Mouse (Mus musculus) ES-E14 (cell line): ENCODE results near the gene Fez2. TPM values are rescaled to one million over a fixed set of nuclear protein-coding genes. Genes with fewer than 3 reads are reported as not detected.

Experiments used
- DNase-seq: peaks from one replicate; pipeline ENCODE4 v3.0.0-alpha.2; 2013; ENCODE audit warnings: low read depth, low spot score
- H3K27ac ChIP-seq: 2 replicates; pipeline ENCODE4 v1.5.1; 2012; ENCODE audit warnings: low read depth, mild to moderate bottlenecking, low read length, moderate library complexity, mixed read lengths; ENCODE audit not compliant: poor library complexity, insufficient read depth, severe bottlenecking
- H3K36me3 ChIP-seq: 2 replicates; pipeline ENCODE4 v1.6.1; 2012; ENCODE audit warnings: mild to moderate bottlenecking, low read length, moderate library complexity, mixed read lengths; ENCODE audit not compliant: control insufficient read depth, poor library complexity, insufficient read depth, severe bottlenecking
- H3K4me1 ChIP-seq, 2 experiments: fragments of 150-350 bp in 1 of 2; sonication (generic) in 1 of 2; 2 replicates each; pipeline ENCODE4 v1.6.1; 2012; ENCODE audit warnings: low read length in 2 of 2, mild to moderate bottlenecking in 1 of 2, mixed read lengths in 1 of 2; ENCODE audit not compliant: control insufficient read depth in 2 of 2, insufficient read depth in 2 of 2, poor library complexity in 1 of 2
- H3K4me3 ChIP-seq, 2 experiments: fragments of 150-350 bp in 1 of 2; sonication (generic) in 1 of 2; 2 replicates each; pipeline ENCODE4 v1.5.1; 2012; ENCODE audit warnings: low read length in 2 of 2, low read depth in 1 of 2, mild to moderate bottlenecking in 1 of 2, mixed read lengths in 1 of 2; ENCODE audit not compliant: insufficient read depth in 1 of 2, poor library complexity in 1 of 2, severe bottlenecking in 1 of 2
- H3K9ac ChIP-seq: 2 replicates; pipeline ENCODE4 v1.6.1; 2012; ENCODE audit warnings: low read depth, mild to moderate bottlenecking, low read length, mixed read lengths; ENCODE audit not compliant: poor library complexity, insufficient read depth, severe bottlenecking
- H3K9me3 ChIP-seq: fragments of 150-350 bp; sonication (generic); 2 replicates; pipeline ENCODE4 v1.6.1; 2012; ENCODE audit warnings: low read depth, mild to moderate bottlenecking, low read length; ENCODE audit not compliant: control insufficient read depth, insufficient read depth
- CHD2 ChIP-seq: IDR thresholded peaks from 2 replicates; pipeline ENCODE4 v1.6.1; 2014; ENCODE audit warnings: mild to moderate bottlenecking, low read depth, low read length, inconsistent platforms
- HCFC1 ChIP-seq: IDR thresholded peaks from 2 replicates; pipeline ENCODE4 v1.6.1; 2012; ENCODE audit warnings: low read length, inconsistent platforms, borderline replicate concordance; ENCODE audit not compliant: insufficient read depth
- MAFK ChIP-seq: IDR thresholded peaks from 2 replicates; pipeline ENCODE4 v1.6.1; 2014; ENCODE audit warnings: mild to moderate bottlenecking, low read depth, low read length, inconsistent platforms; ENCODE audit not compliant: insufficient read depth
- ZC3H11A ChIP-seq: IDR thresholded peaks from 2 replicates; pipeline ENCODE4 v1.6.1; 2012; ENCODE audit warnings: low read depth, mild to moderate bottlenecking, inconsistent platforms, low read length, borderline replicate concordance
- ZNF384 ChIP-seq: IDR thresholded peaks from 2 replicates; pipeline ENCODE4 v1.6.1; 2012; ENCODE audit warnings: low read depth, low read length, inconsistent platforms
- in situ Hi-C, 2 experiments: fragments of 600-800 bp; cut with MboI; formaldehyde crosslinking; loops; one replicate each; pipeline ENCODE4 v1.15.1; 2025; ENCODE audit warnings: low sequenced_read_pairs in 2 of 2, inconsistent platforms in 1 of 2; ENCODE audit not compliant: unreplicated experiment in 2 of 2
- total RNA-seq: library from RNA; depleted of rRNA; stranded (reverse); fragments of 300-350 nt; gene quantifications from 2 replicates; pipeline ENCODE4 v1.2.3, GENCODE M21; 2012

Fez2 gene
- total RNA-seq, 1 experiment, result 38.2 TPM

DNA sequence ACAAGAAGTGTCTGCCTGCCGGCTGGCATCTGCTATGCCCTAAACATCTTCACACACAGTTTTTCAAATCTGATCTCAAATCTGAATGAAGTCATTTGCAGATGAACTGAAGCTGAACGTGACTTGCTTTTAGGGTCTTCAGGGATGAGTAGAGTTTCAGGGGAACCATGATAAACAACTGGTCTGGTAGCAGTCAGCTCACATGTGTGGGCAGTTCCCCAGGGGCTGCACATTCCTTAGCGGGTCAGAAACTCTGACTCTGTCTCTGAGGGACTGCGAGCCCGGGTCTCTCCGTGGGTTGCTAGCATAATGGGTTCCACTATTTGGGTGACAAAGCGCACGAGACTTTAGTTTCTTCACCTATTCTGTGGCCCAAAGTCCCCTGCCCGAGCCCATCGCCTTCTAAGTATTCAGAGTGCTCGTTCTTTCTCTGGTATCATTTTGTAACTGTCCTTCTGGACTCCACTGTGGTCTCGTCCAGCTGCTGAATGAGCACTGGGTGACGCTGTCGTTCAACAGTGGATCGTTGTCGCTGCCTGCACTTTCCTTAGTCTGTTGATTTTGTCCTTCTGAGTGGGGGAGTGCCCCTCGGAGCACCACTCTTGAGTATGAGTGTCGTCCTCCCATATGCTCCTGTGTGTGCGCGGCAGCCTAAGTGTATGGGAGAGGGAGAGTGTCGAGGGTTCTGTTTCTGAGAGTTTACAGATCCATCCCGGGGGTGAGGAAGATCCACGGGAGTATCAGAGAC, 53.2 kb downstream of the Fez2 start:
- Histone ChIP-seq H3K36me3 (no peaks in the 10 kb centered on the region), H3K9me3 (no peaks in the 10 kb centered on the region), H3K27ac (no peak overlapping the region), H3K4me1 (no peaks in the 10 kb centered on the region), H3K9ac (no peak overlapping the region), H3K4me3 (no peak overlapping the region)
- in situ Hi-C loops, result no loop called here
- TF ChIP-seq MAFK, result no peak
- TF ChIP-seq HCFC1, result no peak
- TF ChIP-seq ZNF384, result no peak
- TF ChIP-seq CHD2, result no peak
- TF ChIP-seq ZC3H11A, result no peak
- no peak for DNase-seq

DNA sequence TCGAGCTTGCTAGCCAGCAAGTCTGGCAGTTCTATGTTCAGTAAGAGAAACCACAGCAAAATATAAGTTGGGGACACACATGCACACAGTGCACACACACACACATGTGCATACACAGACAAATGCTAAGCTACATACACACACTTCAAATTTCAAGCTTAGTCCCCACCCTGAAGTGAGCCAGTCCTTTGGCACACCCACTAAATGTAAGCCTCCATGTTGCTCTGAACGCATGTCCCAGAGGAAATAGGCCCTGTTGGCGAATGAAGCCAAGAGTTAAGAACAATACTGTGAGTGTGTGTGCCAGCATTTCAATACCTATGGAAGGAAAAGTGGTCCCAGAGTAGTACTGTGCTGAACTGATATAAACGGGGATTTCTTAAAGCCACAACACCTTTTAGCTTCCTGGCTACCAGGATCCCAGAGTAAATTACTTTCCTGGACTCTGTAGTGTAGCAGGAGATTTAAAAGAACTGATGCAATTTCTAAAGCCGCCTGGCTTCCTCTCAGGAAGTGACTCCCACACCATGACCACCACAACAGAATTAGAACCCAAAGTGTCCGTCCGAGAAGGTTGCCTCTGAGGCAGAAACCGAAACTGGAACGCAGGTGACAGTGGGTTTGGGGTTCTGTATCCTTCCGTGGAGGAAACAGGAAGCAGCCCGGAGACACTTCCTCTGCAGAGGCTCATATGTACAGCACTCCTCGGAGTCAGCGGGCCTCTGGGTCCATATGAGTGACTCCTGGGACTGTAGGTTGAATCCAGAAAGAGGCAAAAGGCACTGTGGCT, 55.8 kb downstream of the Fez2 start:
- in situ Hi-C loops, result no loop called here
- TF ChIP-seq ZC3H11A (no peak), HCFC1 (no peak), MAFK (no peak), CHD2 (no peak), ZNF384 (no peak)
- no peaks in the 10 kb centered on the region for H3K36me3 ChIP-seq
- H3K4me1 ChIP-seq, result no peaks in the 10 kb centered on the region
- DNase-seq, result no peak
- no peaks in the 10 kb centered on the region for H3K9me3 ChIP-seq
- no peak overlapping the region for H3K27ac ChIP-seq
- H3K9ac ChIP-seq, result no peak overlapping the region
- no peak overlapping the region for H3K4me3 ChIP-seq

DNA sequence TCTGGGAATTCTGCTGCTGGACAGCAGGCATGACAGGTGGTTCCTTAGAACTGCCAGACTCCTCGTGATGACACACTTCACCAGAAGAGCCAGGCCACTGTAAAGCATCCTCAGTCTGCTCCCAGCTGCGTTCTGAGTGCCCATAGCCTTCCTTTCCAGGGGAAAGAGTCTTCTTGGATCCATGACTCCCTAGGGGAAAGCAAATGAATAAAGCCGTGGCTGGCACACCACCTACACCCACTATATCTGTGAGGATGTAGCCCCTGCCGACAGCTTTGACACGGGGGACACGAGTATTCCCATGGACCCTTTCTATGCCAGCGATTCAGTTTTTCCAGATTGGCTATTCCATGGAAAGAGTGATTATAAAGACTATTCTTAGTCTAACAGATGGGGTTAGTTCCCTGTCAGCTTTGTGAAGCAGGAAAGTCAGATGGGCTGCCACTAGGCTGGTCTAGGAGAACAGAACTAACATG, 59.7 kb downstream of the Fez2 start:
- Histone ChIP-seq H3K9me3 (no peaks in the 10 kb centered on the region), H3K36me3 (no peaks in the 10 kb centered on the region), H3K4me1 (no peaks in the 10 kb centered on the region), H3K4me3 (no peak overlapping the region), H3K27ac (no peak overlapping the region), H3K9ac (no peak overlapping the region)
- in situ Hi-C loops, result no loop called here
- no peak for TF ChIP-seq ZNF384
- TF ChIP-seq MAFK, result no peak
- TF ChIP-seq ZC3H11A, result no peak
- no peak for TF ChIP-seq HCFC1
- DNase-seq, result no peak

DNA sequence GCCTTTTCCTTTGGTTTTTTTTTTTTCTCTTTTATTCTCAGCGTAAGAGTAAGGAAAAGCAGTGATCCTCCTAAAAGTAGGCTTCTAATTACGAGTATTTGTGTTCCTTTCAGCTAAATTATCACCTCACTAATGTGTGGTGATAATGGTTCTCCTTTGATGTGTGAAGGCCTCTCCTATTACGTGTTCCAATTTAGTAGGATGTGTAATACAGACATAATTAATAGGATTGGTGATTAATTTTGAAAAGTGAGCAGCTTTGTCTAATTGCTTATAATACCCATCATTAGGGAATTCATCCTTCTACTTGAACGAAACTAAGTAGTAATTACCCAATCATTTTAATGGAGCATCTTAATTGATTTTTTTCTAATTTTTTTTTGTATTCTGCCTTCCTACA, 60.2 kb downstream of the Fez2 start:
- H3K9me3 ChIP-seq, result no peaks in the 10 kb centered on the region
- in situ Hi-C loops, result no loop called here
- H3K4me1 ChIP-seq, result no peaks in the 10 kb centered on the region
- no peak overlapping the region for H3K9ac ChIP-seq
- H3K4me3 ChIP-seq, result no peak overlapping the region
- TF ChIP-seq ZC3H11A (no peak), ZNF384 (no peak), HCFC1 (no peak), MAFK (no peak), CHD2 (no peak)
- no peak overlapping the region for H3K27ac ChIP-seq
- no peaks in the 10 kb centered on the region for H3K36me3 ChIP-seq
- no peak for DNase-seq
